Mouse (Mus musculus): ENCODE results near the gene Nacc2. TPM values are rescaled to one million over a fixed set of nuclear protein-coding genes. Genes with fewer than 3 reads are reported as not detected.

Nacc2 gene
- total and polyA plus RNA-seq, 2 experiments from 2014 or later, result 29.9 to 61.4 TPM

DNA sequence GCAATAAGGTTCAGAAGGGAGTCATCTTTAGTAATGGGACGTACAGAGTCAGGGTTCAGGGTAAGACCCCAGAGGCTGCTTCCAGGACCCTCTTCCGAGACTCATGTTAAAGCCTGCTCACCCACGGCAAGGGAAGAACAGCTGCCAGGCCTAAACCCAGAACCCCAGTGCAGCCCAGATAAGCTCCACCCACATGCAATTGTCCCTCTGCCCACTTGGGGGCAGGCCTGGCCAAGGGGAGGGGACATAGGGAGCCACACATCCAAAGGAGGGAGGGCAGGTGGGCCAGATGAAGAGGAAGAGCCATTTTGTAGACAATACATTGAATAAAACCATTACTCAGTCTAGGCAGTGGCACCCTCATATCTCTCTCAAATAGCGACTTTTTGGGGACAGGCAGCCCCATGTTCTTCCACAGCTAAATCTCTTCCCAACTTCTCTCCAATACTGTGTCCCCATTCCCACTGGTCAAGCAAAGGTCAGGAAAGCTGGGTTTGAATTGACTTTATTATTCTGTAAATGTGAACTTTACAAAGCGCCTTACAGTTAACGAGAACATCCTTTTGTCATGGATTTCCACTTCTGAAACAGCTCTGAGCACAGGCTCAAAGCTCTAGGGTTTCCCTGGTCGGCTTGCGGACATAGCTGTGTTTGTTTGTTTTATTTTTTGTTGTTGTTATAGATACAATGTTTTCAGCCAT is 67.8 kb downstream of the Nacc2 start:
- H3K4me1 ChIP-seq (ENCODE audit: insufficient read depth, low read length), result no peaks in the 10 kb centered on the region
- WGBS, result 40% methylated on average over 8 of the region's 8 CpGs
- TF ChIP-seq CTCF (IDR thresholded peaks at IDR 0.05; ENCODE audit: low read depth), result peak; percentile 95

DNA sequence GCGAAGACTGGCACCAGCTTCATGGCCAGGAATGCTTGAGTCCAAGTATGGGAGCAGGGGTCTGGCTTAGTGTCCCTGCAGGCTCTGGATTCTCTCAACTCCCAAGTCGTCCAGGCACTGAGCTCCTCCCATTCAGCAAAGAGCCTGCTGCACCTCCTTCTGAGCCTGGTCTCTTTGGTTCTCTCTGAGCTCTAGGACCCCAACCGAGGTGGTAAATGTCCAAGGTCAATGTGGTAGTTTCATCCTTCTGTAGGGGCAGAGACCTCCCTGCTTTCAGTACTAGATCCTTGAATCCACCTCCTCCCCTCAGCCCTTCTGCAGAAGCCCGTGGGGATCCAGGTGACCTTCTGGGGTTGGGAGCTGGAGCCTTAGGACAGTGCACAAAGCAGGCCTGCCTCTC is 70.2 kb downstream of the Nacc2 start:
- Histone ChIP-seq H3K4me2 (ENCODE audit: low read depth, low read length) (no peak overlapping the region), H3K4me1 (ENCODE audit: insufficient read depth, low read length) (no peaks in the 10 kb centered on the region), H3K36me3 (ENCODE audit: insufficient read depth, low read length) (no peaks in the 10 kb centered on the region), H3K27me3 (ENCODE audit: insufficient read depth, low read length) (no peaks in the 10 kb centered on the region), H3K4me3 (ENCODE audit: low read length) (no peak overlapping the region), H3K27ac (no peak overlapping the region), H3K9me3 (ENCODE audit: low read length) (no peaks in the 10 kb centered on the region), H3K9ac (replicated peaks; ENCODE audit: low read length) (no peak overlapping the region)
- WGBS, result 49% methylated on average over 4 of the region's 4 CpGs
- TF ChIP-seq CTCF (IDR thresholded peaks at IDR 0.05; ENCODE audit: low read depth), result no peak
- ATAC-seq (no peak), DNase-seq (ENCODE audit: low spot score) (no peak)

More for the DNA sequence above, 67.8 kb downstream of the Nacc2 start:
- DNase-seq (ENCODE audit: low spot score), result peak; percentile 85
- ATAC-seq, result peak; percentile 90
- H3K4me2 ChIP-seq (ENCODE audit: low read depth, low read length), result no peak overlapping the region
- no peaks in the 10 kb centered on the region for H3K27me3 ChIP-seq (ENCODE audit: insufficient read depth, low read length)
- no peaks in the 10 kb centered on the region for H3K9me3 ChIP-seq (ENCODE audit: low read length)
- H3K4me3 ChIP-seq (ENCODE audit: low read length), result no peak overlapping the region
- H3K9ac ChIP-seq (replicated peaks; ENCODE audit: low read length), result no peak overlapping the region
- no peaks in the 10 kb centered on the region for H3K36me3 ChIP-seq (ENCODE audit: insufficient read depth, low read length)
- no peak overlapping the region for H3K27ac ChIP-seq

DNA sequence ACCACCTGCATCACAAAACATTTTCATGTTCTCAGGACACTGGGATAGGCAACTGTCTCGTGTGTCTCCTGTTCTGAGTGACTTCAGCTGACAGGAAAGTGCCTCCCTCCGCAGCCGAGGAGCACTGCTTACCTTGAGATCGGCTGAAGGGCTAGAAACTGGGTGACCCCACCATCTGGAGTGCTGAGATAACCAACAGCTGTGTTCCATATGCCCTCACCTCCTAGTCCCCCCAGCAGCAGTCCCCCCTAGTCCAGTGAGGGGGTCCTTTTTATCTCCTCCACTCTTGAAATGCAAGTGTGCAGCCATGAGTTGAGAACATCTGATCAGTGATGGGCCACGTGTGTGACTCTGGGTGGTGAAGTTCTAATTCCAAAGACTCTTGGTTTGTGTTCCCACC is 74.2 kb downstream of the Nacc2 start:
- H3K9ac ChIP-seq (replicated peaks; ENCODE audit: low read length), result no peak overlapping the region
- no peaks in the 10 kb centered on the region; the same call in 1 of the 2 replicates for H3K4me1 ChIP-seq (ENCODE audit: insufficient read depth, low read length)
- DNase-seq (ENCODE audit: low spot score) (no peak), ATAC-seq (no peak)
- H3K4me2 ChIP-seq (ENCODE audit: low read depth, low read length), result no peak overlapping the region
- WGBS, result 73% methylated on average over 5 of the region's 5 CpGs
- TF ChIP-seq CTCF (IDR thresholded peaks at IDR 0.05; ENCODE audit: low read depth), result no peak
- H3K27me3 ChIP-seq (ENCODE audit: insufficient read depth, low read length), result no peaks in the 10 kb centered on the region
- H3K4me3 ChIP-seq (ENCODE audit: low read length), result no peak overlapping the region
- no peaks in the 10 kb centered on the region for H3K9me3 ChIP-seq (ENCODE audit: low read length)
- no peak overlapping the region for H3K27ac ChIP-seq
- H3K36me3 ChIP-seq (ENCODE audit: insufficient read depth, low read length), result no peaks in the 10 kb centered on the region

DNA sequence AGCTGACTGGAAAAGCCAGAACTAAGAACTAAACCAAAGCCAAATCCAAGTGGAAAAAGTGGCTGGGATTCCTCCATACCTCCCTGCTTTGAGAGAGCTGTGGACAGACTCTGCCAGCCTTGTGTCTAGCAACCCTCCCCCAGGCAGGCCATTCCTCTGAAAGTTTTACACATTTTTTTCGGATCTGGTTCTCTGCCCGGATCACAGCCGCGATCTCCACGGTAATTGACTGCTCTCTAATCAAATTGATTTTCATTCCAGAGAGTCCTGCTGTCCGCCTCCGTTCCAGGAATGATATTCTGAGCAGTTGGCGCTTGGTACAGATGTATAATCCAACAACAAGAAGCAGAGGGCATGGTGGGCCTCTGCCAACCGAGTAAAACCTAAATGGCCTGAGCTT is 78.8 kb downstream of the Nacc2 start:
- Histone ChIP-seq H3K4me2 (ENCODE audit: low read depth, low read length) (no peak overlapping the region), H3K27me3 (ENCODE audit: insufficient read depth, low read length) (no peaks in the 10 kb centered on the region), H3K9me3 (ENCODE audit: low read length) (no peaks in the 10 kb centered on the region), H3K9ac (replicated peaks; ENCODE audit: low read length) (no peak overlapping the region), H3K27ac (no peak overlapping the region), H3K4me3 (ENCODE audit: low read length) (no peak overlapping the region), H3K36me3 (ENCODE audit: insufficient read depth, low read length) (no peaks in the 10 kb centered on the region), H3K4me1 (ENCODE audit: insufficient read depth, low read length) (peaks cover 8% of the 10 kb centered on the region)
- ATAC-seq (no peak), DNase-seq (ENCODE audit: low spot score) (peak; percentile 72)
- TF ChIP-seq CTCF (IDR thresholded peaks at IDR 0.05; ENCODE audit: low read depth), result no peak
- WGBS, result 47% methylated on average over 9 of the region's 9 CpGs

DNA sequence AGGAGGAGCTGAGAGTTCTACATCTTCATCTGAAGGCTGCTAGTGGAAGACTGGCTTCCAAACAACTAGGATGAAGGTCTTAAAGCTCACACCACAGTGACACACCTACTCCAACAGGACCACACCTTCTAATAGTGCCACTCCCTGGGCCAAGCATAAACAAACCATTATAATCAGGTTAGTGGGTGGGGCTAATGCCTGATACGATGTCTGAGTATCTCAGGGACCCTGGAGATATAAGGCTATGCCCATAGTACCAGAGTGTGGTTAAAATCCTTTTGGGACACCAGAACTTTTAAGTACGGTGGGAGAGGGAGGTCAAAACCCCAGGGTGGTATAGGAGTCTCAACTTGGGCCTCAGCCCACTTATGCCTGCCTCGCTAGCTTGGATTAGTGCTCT is 80.4 kb downstream of the Nacc2 start:
- WGBS, result 78% methylated on average over 3 of the region's 3 CpGs
- ATAC-seq, result no peak
- H3K27me3 ChIP-seq (ENCODE audit: insufficient read depth, low read length), result no peaks in the 10 kb centered on the region

DNA sequence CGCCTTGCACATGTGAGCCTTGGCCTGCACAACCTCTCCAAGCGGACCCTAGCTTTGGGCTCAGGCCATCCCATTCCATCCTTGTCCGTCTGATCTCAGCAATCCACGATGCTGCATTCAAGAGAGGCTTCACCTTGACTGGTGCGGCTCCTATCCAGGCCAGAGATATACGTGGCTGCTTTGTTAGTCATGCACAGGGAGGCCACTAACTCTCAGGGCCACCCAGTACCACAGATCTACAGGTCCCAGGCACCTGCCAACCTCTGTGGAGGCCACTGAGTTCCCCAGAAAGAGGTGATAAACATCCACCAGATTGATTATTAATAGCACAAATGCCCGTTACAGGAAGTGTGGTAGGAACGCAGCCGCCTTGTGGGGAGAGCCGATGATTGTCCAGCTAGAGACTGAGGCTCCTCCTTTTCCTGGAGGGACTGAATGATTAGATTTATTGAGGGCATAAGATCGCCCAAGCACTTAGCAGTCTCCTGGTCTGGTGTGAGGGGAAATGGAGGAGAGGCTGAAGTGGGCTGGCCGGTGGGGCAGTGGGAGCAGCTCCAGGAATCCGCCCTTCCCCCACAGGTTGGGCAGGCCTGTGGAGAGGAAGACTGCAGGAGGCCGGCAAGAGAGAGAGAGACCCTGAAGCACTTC is 81.7 kb downstream of the Nacc2 start:
- no peak overlapping the region for H3K4me3 ChIP-seq (ENCODE audit: low read length)
- H3K9me3 ChIP-seq (ENCODE audit: low read length), result no peaks in the 10 kb centered on the region
- H3K36me3 ChIP-seq (ENCODE audit: insufficient read depth, low read length), result no peaks in the 10 kb centered on the region
- H3K9ac ChIP-seq (replicated peaks; ENCODE audit: low read length), result no peak overlapping the region
- DNase-seq (ENCODE audit: low spot score) (no peak), ATAC-seq (no peak)
- H3K4me1 ChIP-seq (ENCODE audit: insufficient read depth, low read length), result peaks cover 8% of the 10 kb centered on the region
- H3K27me3 ChIP-seq (ENCODE audit: insufficient read depth, low read length), result no peaks in the 10 kb centered on the region
- TF ChIP-seq CTCF (IDR thresholded peaks at IDR 0.05; ENCODE audit: low read depth), result no peak
- no peak overlapping the region for H3K27ac ChIP-seq
- no peak overlapping the region for H3K4me2 ChIP-seq (ENCODE audit: low read depth, low read length)
- WGBS, result 69% methylated on average over 14 of the region's 14 CpGs

More for the DNA sequence above, 80.4 kb downstream of the Nacc2 start:
- Histone ChIP-seq H3K4me1 (ENCODE audit: insufficient read depth, low read length) (peaks cover 8% of the 10 kb centered on the region), H3K9me3 (ENCODE audit: low read length) (no peaks in the 10 kb centered on the region), H3K4me2 (ENCODE audit: low read depth, low read length) (no peak overlapping the region), H3K27ac (no peak overlapping the region), H3K4me3 (ENCODE audit: low read length) (no peak overlapping the region), H3K9ac (replicated peaks; ENCODE audit: low read length) (no peak overlapping the region), H3K36me3 (ENCODE audit: insufficient read depth, low read length) (no peaks in the 10 kb centered on the region)
- no peak for DNase-seq (ENCODE audit: low spot score)
- TF ChIP-seq CTCF (IDR thresholded peaks at IDR 0.05; ENCODE audit: low read depth), result no peak

DNA sequence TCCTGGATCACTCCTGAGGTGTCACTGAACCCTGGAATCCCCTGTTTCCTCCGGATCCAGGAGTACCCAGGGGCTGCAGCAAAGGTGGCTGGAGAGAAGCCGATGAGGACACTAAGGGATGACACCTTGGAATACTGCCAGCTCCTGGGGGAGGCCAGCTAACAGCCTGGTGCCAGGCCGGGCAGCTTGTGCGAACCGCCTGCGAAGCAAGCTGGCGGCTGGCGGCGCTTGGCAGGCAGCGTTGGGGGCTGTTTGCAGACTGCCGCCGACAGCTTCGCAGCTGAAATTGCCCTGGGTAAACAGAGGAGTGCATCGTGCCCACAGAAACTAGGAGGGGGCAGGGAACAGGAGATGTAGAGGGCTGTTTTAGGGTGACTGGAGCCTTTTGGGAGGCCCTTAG is 83.1 kb downstream of the Nacc2 start:
- H3K4me1 ChIP-seq (ENCODE audit: insufficient read depth, low read length), result peaks cover 8% of the 10 kb centered on the region
- no peak for TF ChIP-seq CTCF (IDR thresholded peaks at IDR 0.05; ENCODE audit: low read depth)
- no peak overlapping the region for H3K27ac ChIP-seq
- no peaks in the 10 kb centered on the region for H3K36me3 ChIP-seq (ENCODE audit: insufficient read depth, low read length)
- WGBS, result 32% methylated on average over 14 of the region's 14 CpGs
- peak; percentile 81 for DNase-seq (ENCODE audit: low spot score)
- H3K9ac ChIP-seq (replicated peaks; ENCODE audit: low read length), result no peak overlapping the region
- no peaks in the 10 kb centered on the region for H3K27me3 ChIP-seq (ENCODE audit: insufficient read depth, low read length)
- H3K9me3 ChIP-seq (ENCODE audit: low read length), result no peaks in the 10 kb centered on the region
- peak overlapping the region; percentile 1 for H3K4me2 ChIP-seq (ENCODE audit: low read depth, low read length)
- peak; percentile 52 for ATAC-seq
- no peak overlapping the region for H3K4me3 ChIP-seq (ENCODE audit: low read length)
